Mouse (Mus musculus) stomach, embryonic 15.5 days (tissue): ENCODE data around the gene Etv2. TPM values are rescaled to one million over a fixed set of nuclear protein-coding genes. Genes with fewer than 3 reads are reported as not detected.
A peak's percentile ranks its signal among the peaks of the same experiment; 100 is the strongest.

Source experiments
- ATAC-seq: fragments of 200-750 bp; cut with Nextera tagmentation; 2 replicates; pipeline ENCODE4 v1.8.0; 2017; ENCODE audit warnings: low read depth, moderate number of reproducible peaks, moderate TSS enrichment; ENCODE audit not compliant: insufficient read depth, low FRiP score
- H3K27ac ChIP-seq: fragments of 300-500 bp; sonication (generic); 2 replicates; pipeline ENCODE4 v1.5.1; 2015; ENCODE audit warnings: mild to moderate bottlenecking, inconsistent platforms
- H3K27me3 ChIP-seq: fragments of 300-500 bp; sonication (generic); replicated peaks from 2 replicates; pipeline ENCODE4 v1.6.1; 2015; ENCODE audit warnings: inconsistent platforms
- H3K36me3 ChIP-seq: fragments of 300-500 bp; sonication (generic); 2 replicates; pipeline ENCODE4 v1.6.1; 2015; ENCODE audit warnings: inconsistent platforms
- H3K4me1 ChIP-seq: fragments of 300-500 bp; sonication (generic); 2 replicates; pipeline ENCODE4 v1.6.1; 2015; ENCODE audit warnings: inconsistent platforms
- H3K4me2 ChIP-seq: fragments of 300-500 bp; sonication (generic); 2 replicates; pipeline ENCODE4 v1.6.1; 2015; ENCODE audit warnings: mild to moderate bottlenecking, inconsistent platforms
- H3K4me3 ChIP-seq: fragments of 300-500 bp; sonication (generic); replicated peaks from 2 replicates; pipeline ENCODE4 v1.5.1; 2015; ENCODE audit warnings: inconsistent platforms
- H3K9ac ChIP-seq: fragments of 300-500 bp; sonication (generic); 2 replicates; pipeline ENCODE4 v1.6.1; 2015; ENCODE audit warnings: inconsistent platforms
- H3K9me3 ChIP-seq: fragments of 300-500 bp; sonication (generic); 2 replicates; pipeline ENCODE4 v1.6.1; 2016; ENCODE audit warnings: inconsistent platforms
- WGBS: fragments of 180-500 bp; shearing (Covaris S2); methylation state at CpG from one replicate; pipeline ENCODE4 v1.1.7; 2015; 5-methylcytosine and 5-hydroxymethylcytosine counted together
- polyA plus RNA-seq: library from polyadenylated mRNA; unstranded; fragments of >200 nt; fragmentation: Nextera tagmentation; extraction: Ambion mirVana; gene quantifications from 2 replicates; pipeline ENCODE4 v1.2.1, GENCODE M21; 2015

Gene Etv2
- polyA plus RNA-seq, result not detected in 2 replicates

GRCm38 (mm10) chr7:30635752-30636151 lies at the start of gene Etv2:
Etv2 (minus strand) TSS chr7:30635852.
- peaks cover 45% of the 10 kb centered on the region for H3K27me3 ChIP-seq
- 0 out of 2 replicates have a peak, but pooled peaks cover 4% of the 10 kb centered on the region for H3K36me3 ChIP-seq
- H3K4me2 ChIP-seq, result peak within 1 kb of the TSS; percentile 46
- H3K9me3 ChIP-seq, result no peaks in the 10 kb centered on the region
- ATAC-seq, result no peak
- H3K4me3 ChIP-seq, result peak within 1 kb of the TSS; percentile 22; the same call in 1 of the 2 replicates
- 4% methylated on average over 5 of the region's 5 CpGs for WGBS
- peaks cover 15% of the 10 kb centered on the region; the same call in 1 of the 2 replicates for H3K4me1 ChIP-seq
- no peak within 1 kb of the TSS for H3K27ac ChIP-seq
- H3K9ac ChIP-seq, result no peak within 1 kb of the TSS

- no peak overlapping the region for H3K27ac ChIP-seq
- H3K4me3 ChIP-seq, result no peak overlapping the region
- H3K9me3 ChIP-seq, result no peaks in the 10 kb centered on the region
- no peak overlapping the region for H3K4me2 ChIP-seq
- 78% methylated on average over 2 of the region's 2 CpGs for WGBS
- H3K27me3 ChIP-seq, result no peaks in the 10 kb centered on the region
- ATAC-seq, result no peak
- 0 out of 2 replicates have a peak, but pooled peaks cover 5% of the 10 kb centered on the region for H3K4me1 ChIP-seq
- H3K36me3 ChIP-seq, result no peaks in the 10 kb centered on the region
- H3K9ac ChIP-seq, result no peak overlapping the region
Observed at GRCm38 (mm10) chr7:30683425-30683824, 47.8 kb upstream of the Etv2 start.

GRCm38 (mm10) chr7:30681897-30682296 lies 46.2 kb upstream of the Etv2 start:
- Histone ChIP-seq H3K4me3 (no peak overlapping the region), H3K27me3 (no peaks in the 10 kb centered on the region), H3K27ac (no peak overlapping the region), H3K36me3 (no peaks in the 10 kb centered on the region), H3K4me1 (no peaks in the 10 kb centered on the region), H3K9me3 (no peaks in the 10 kb centered on the region), H3K4me2 (no peak overlapping the region), H3K9ac (no peak overlapping the region)
- no peak for ATAC-seq
- 56% methylated on average over 5 of the region's 5 CpGs for WGBS

- 62% methylated on average over 5 of the region's 5 CpGs for WGBS
- Histone ChIP-seq H3K4me1 (no peaks in the 10 kb centered on the region), H3K36me3 (no peaks in the 10 kb centered on the region), H3K27ac (no peak overlapping the region), H3K27me3 (no peaks in the 10 kb centered on the region), H3K4me2 (no peak overlapping the region), H3K9ac (no peak overlapping the region), H3K9me3 (no peaks in the 10 kb centered on the region), H3K4me3 (no peak overlapping the region)
- ATAC-seq, result no peak
Observed at GRCm38 (mm10) chr7:30678263-30678975, 42.8 kb upstream of the Etv2 start.

- no peak within 1 kb of the TSS for H3K9ac ChIP-seq
- no peak within 1 kb of the TSS for H3K27ac ChIP-seq
- H3K4me1 ChIP-seq, result no peaks in the 10 kb centered on the region
- no peaks in the 10 kb centered on the region for H3K9me3 ChIP-seq
- no peak within 1 kb of the TSS for H3K4me3 ChIP-seq
- no peak within 1 kb of the TSS for H3K4me2 ChIP-seq
- WGBS, result 68% methylated on average over 9 of the region's 9 CpGs
- no peaks in the 10 kb centered on the region for H3K27me3 ChIP-seq
- no peaks in the 10 kb centered on the region for H3K36me3 ChIP-seq
- no peak for ATAC-seq
Observed at GRCm38 (mm10) chr7:30671480-30671879, 35.8 kb upstream of the Etv2 start, which contains the start of gene Pmis2. Pmis2 (minus strand) TSS chr7:30671605.

- Histone ChIP-seq H3K36me3 (no peaks in the 10 kb centered on the region), H3K27me3 (no peaks in the 10 kb centered on the region), H3K4me1 (peaks cover 8% of the 10 kb centered on the region; the same call in 1 of the 2 replicates), H3K9ac (no peak overlapping the region), H3K4me2 (no peak overlapping the region), H3K27ac (no peak overlapping the region), H3K4me3 (no peak overlapping the region), H3K9me3 (no peaks in the 10 kb centered on the region)
- 35% methylated on average over 3 of the region's 3 CpGs for WGBS
- ATAC-seq, result no peak
Observed at GRCm38 (mm10) chr7:30669229-30669628, 33.6 kb upstream of the Etv2 start.

- Histone ChIP-seq H3K36me3 (0 out of 2 replicates have a peak, but pooled peaks cover 13% of the 10 kb centered on the region), H3K4me1 (peaks cover 9% of the 10 kb centered on the region; the same call in 1 of the 2 replicates), H3K27me3 (no peaks in the 10 kb centered on the region), H3K4me3 (peak overlapping the region; percentile 85), H3K27ac (no peak overlapping the region), H3K9ac (peak overlapping the region; percentile 78; the same call in 1 of the 2 replicates), H3K4me2 (peak overlapping the region; percentile 73), H3K9me3 (no peaks in the 10 kb centered on the region)
- ATAC-seq, result 0 out of 2 replicates have a peak, but pooled peaks have one; percentile 36
- 4% methylated on average over 11 of the region's 11 CpGs for WGBS
Observed at GRCm38 (mm10) chr7:30665321-30665720, 29.7 kb upstream of the Etv2 start.

GRCm38 (mm10) chr7:30664529-30665200 lies 29.0 kb upstream of the Etv2 start, which contains the start of gene Haus5:
Haus5 (minus strand) TSS chr7:30664994.
- peak within 1 kb of the TSS; percentile 85 for H3K4me3 ChIP-seq
- H3K4me2 ChIP-seq, result peak within 1 kb of the TSS; percentile 73
- ATAC-seq, result peak; percentile 90
- peaks cover 19% of the 10 kb centered on the region; the same call in 1 of the 2 replicates for H3K36me3 ChIP-seq
- H3K9me3 ChIP-seq, result no peaks in the 10 kb centered on the region
- peak within 1 kb of the TSS; percentile 78 for H3K9ac ChIP-seq
- H3K4me1 ChIP-seq, result peaks cover 9% of the 10 kb centered on the region; the same call in 1 of the 2 replicates
- 1% methylated on average over 34 of the region's 34 CpGs for WGBS
- no peaks in the 10 kb centered on the region for H3K27me3 ChIP-seq
- peak within 1 kb of the TSS; percentile 35; the same call in 1 of the 2 replicates for H3K27ac ChIP-seq

- 1% methylated on average over 59 of the region's 59 CpGs for WGBS
Observed at GRCm38 (mm10) chr7:30649591-30650540, 14.2 kb upstream of the Etv2 start, which contains the start of gene Rbm42. Rbm42 (minus strand) TSS chr7:30650317.

GRCm38 (mm10) chr7:30639083-30639482 lies 3.4 kb upstream of the Etv2 start:
- ATAC-seq, result no peak
- Histone ChIP-seq H3K9ac (no peak overlapping the region), H3K36me3 (peaks cover 33% of the 10 kb centered on the region), H3K4me3 (no peak overlapping the region), H3K27ac (no peak overlapping the region), H3K27me3 (peaks cover 23% of the 10 kb centered on the region), H3K4me1 (peaks cover 10% of the 10 kb centered on the region; the same call in 1 of the 2 replicates), H3K4me2 (no peak overlapping the region), H3K9me3 (no peaks in the 10 kb centered on the region)
- 18% methylated on average over 4 of the region's 4 CpGs for WGBS

More at GRCm38 (mm10) chr7:30649591-30650540, 14.2 kb upstream of the Etv2 start, which contains the start of gene Rbm42:
- Histone ChIP-seq H3K4me2 (peak within 1 kb of the TSS; percentile 92), H3K27me3 (no peaks in the 10 kb centered on the region), H3K36me3 (peaks cover 33% of the 10 kb centered on the region), H3K9ac (peak within 1 kb of the TSS; percentile 99), H3K4me3 (peak within 1 kb of the TSS; percentile 99), H3K9me3 (no peaks in the 10 kb centered on the region), H3K4me1 (0 out of 2 replicates have a peak, but pooled peaks cover 10% of the 10 kb centered on the region), H3K27ac (peak within 1 kb of the TSS; percentile 57; the same call in 1 of the 2 replicates)
- peak; percentile 99 for ATAC-seq

- H3K27ac ChIP-seq, result no peak overlapping the region
- ATAC-seq, result no peak
- H3K9me3 ChIP-seq, result no peaks in the 10 kb centered on the region
- no peak overlapping the region for H3K4me3 ChIP-seq
- H3K36me3 ChIP-seq, result peaks cover 10% of the 10 kb centered on the region
- H3K4me2 ChIP-seq, result no peak overlapping the region
- WGBS, result 21% methylated on average over 11 of the region's 11 CpGs
- H3K27me3 ChIP-seq, result peaks cover 45% of the 10 kb centered on the region
- H3K9ac ChIP-seq, result no peak overlapping the region
- peaks cover 15% of the 10 kb centered on the region; the same call in 1 of the 2 replicates for H3K4me1 ChIP-seq
Observed at GRCm38 (mm10) chr7:30636395-30636794, 743 bp upstream of the Etv2 start.
